16 mouse cellular contexts compared by ENCODE assay signal in the genomic region with DNA sequence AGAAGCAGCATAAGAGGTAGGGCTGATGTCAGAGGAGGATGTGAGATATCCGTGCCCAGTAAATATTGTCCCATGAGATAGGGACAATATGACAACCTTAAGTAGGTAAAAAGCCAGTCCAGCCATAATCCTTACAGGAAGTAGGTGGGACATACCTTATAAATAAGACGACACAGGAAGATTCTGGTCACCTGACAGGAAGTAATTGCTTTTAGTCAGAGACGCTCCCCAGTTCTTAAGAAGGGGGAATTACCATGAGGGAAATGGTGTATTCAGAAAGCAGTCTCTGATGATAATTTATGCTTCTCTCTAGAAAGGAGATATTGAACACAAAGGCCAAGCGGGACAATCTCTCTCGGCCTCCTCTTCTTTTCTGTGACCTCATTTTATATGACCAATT.
"Had no signal": no experiment of that assay in that cellular context is flagged by ENCODE, and none has a peak within 500 bp of the region (broad histone marks: within the 10 kb centered on the region; RNA-seq: fewer than 3 reads in every experiment).

No protein-coding gene starts in this region.

- H3K9ac ChIP-seq: limb, embryonic 12.5 days; liver, embryonic 13.5 days; liver, postnatal 0 days; lung, embryonic 15.5 days; neural tube, embryonic 13.5 days had no signal

- H3K4me2 ChIP-seq: limb, embryonic 12.5 days; liver, embryonic 13.5 days; lung, embryonic 15.5 days; neural tube, embryonic 13.5 days had no signal

- H3K27me3 ChIP-seq: limb, embryonic 12.5 days; liver, embryonic 13.5 days; lung, embryonic 15.5 days; neural tube, embryonic 13.5 days had no signal

- DNase-seq: kidney, adult 2 months; kidney, postnatal 25 days; liver; liver, embryonic 13.5 days; liver, postnatal 0 days; lung, postnatal 36 days; midbrain, embryonic 14.5 days; right cerebral cortex, adult 18-20 months; right cerebral cortex, postnatal 25 days; thymus, adult 18-20 months; thymus, postnatal 14 days had no signal

- H3K27ac ChIP-seq: hindbrain, postnatal 0 days; limb, embryonic 12.5 days; liver, embryonic 13.5 days; lung, embryonic 15.5 days; neural tube, embryonic 13.5 days had no signal

- H3K4me3 ChIP-seq: limb, embryonic 12.5 days; liver, embryonic 13.5 days; lung, embryonic 15.5 days; neural tube, embryonic 13.5 days had no signal

- H3K36me3 ChIP-seq: limb, embryonic 12.5 days; liver, embryonic 13.5 days; lung, embryonic 15.5 days; neural tube, embryonic 13.5 days had no signal

- H3K4me1 ChIP-seq: limb, embryonic 12.5 days; neural tube, embryonic 13.5 days had no signal

- H3K9me3 ChIP-seq: limb, embryonic 12.5 days; liver, embryonic 13.5 days; lung, embryonic 15.5 days; neural tube, embryonic 13.5 days had no signal

- ATAC-seq: hindbrain, postnatal 0 days; intestine, embryonic 16.5 days; liver, postnatal 0 days had no signal
